Comparison of ENCODE assay signal across 8 mouse cellular contexts in the genomic region with DNA sequence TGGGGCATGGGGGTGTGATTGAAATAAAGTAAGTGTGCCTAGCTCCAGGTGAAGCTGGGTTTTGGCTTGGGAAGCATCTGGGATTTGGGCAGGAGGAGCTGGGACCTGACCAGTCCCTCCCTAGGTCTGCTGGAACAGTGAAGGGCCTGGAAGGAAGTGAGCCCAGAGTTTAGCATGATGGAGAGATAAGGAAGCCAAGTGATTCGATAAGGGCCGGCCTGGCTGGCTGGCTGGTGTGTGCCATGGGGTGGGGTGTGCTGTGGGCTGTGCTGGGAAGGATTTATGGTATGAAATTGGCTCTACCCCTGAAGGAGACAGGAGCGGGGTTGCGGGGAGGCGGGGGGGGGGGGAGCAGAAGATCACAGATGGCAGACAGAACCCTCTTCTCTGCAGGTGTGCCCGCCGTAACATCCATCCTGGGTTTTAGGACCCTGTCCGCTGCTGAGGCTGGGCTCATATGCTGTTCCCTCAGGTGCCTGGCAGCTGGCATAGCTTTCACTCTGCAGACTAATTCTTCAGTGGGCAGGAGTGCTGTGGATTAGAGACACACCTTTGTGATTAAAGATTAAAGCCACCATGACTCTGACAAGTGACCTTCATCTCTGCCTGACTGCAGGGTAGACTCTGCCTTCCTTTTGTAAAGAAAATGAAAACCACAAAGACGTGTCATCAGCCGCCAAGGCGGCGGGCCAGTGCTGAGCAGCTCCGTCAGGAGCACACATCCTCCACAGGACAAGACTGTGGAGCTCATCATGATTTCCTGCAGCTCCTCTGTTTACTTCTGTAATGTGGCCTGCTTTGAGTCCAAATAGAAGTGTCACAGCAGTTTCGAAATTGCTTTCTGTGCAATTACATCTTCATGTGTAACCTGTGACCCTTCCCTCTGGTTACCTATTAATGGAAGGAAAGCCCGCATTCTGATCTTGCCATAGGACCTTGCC.
A peak's percentile ranks its signal among the peaks of the same experiment; 100 is the strongest.
DNase-seq lines count a peak whose midpoint lies in the region; ATAC-seq and TF ChIP-seq lines count a peak whose summit lies in the region.
"Had no signal": no experiment of that assay in that cellular context is flagged by ENCODE, and none has a peak within 500 bp of the region (broad histone marks: within the 10 kb centered on the region; RNA-seq: fewer than 3 reads in every experiment).

No protein-coding gene starts in this region.

- DNase-seq in thymus, postnatal 14 days: peak; percentile 48
- DNase-seq in thymus, adult 18-20 months: no peak
- peak; percentile 50 to 66 for DNase-seq in cerebellum, postnatal 10 days
- DNase-seq in liver, embryonic 13.5 days: no peak
- DNase-seq in frontal cortex, adult 2 months (ENCODE audit: extremely low spot score in 1 of 2, low spot score in 1 of 2): no peak
- no peak for DNase-seq in layer of hippocampus, adult 2 months (ENCODE audit: low spot score in 2 of 2)

- no peaks in the 10 kb centered on the region for H3K27me3 ChIP-seq in liver, embryonic 13.5 days
- H3K27me3 ChIP-seq in midbrain, embryonic 15.5 days (replicated peaks): no peaks in the 10 kb centered on the region
- H3K27me3 ChIP-seq: limb, embryonic 13.5 days had no signal

- no peak for TF ChIP-seq CTCF in layer of hippocampus, adult 2 months (conservative IDR thresholded peaks at IDR 0.05)

- H3K4me1 ChIP-seq in liver, embryonic 13.5 days (replicated peaks): peaks cover 84% of the 10 kb centered on the region
- peaks cover 6% of the 10 kb centered on the region; the same call in 1 of the 2 replicates for H3K4me1 ChIP-seq in midbrain, embryonic 15.5 days

- H3K4me3 ChIP-seq in liver, embryonic 13.5 days (replicated peaks): no peak overlapping the region
- no peak overlapping the region for H3K4me3 ChIP-seq in midbrain, embryonic 15.5 days
- H3K4me3 ChIP-seq in layer of hippocampus, adult 2 months: no peak overlapping the region
- H3K4me3 ChIP-seq: limb, embryonic 13.5 days had no signal

- no peaks in the 10 kb centered on the region for H3K9me3 ChIP-seq in liver, embryonic 13.5 days (replicated peaks)
- H3K9me3 ChIP-seq in midbrain, embryonic 15.5 days: no peaks in the 10 kb centered on the region
- H3K9me3 ChIP-seq: limb, embryonic 13.5 days had no signal

- H3K36me3 ChIP-seq in liver, embryonic 13.5 days: no peaks in the 10 kb centered on the region
- H3K36me3 ChIP-seq in midbrain, embryonic 15.5 days (replicated peaks): no peaks in the 10 kb centered on the region
- H3K36me3 ChIP-seq: limb, embryonic 13.5 days had no signal

- peak overlapping the region; percentile 18; the same call in 1 of the 2 replicates for H3K9ac ChIP-seq in liver, embryonic 13.5 days
- H3K9ac ChIP-seq in midbrain, embryonic 15.5 days: no peak overlapping the region
- H3K9ac ChIP-seq: limb, embryonic 13.5 days had no signal

- peak overlapping the region; percentile 23 for H3K4me2 ChIP-seq in liver, embryonic 13.5 days
- no peak overlapping the region for H3K4me2 ChIP-seq in midbrain, embryonic 15.5 days
- H3K4me2 ChIP-seq: limb, embryonic 13.5 days had no signal

- H3K27ac ChIP-seq in liver, embryonic 13.5 days: peak overlapping the region; percentile 69
- no peak overlapping the region for H3K27ac ChIP-seq in midbrain, embryonic 15.5 days
- no peak overlapping the region for H3K27ac ChIP-seq in layer of hippocampus, adult 2 months

- 38% methylated on average over 15 of the region's 15 CpGs for WGBS in liver, embryonic 13.5 days (ENCODE audit: insufficient replicate concordance)
- WGBS in midbrain, embryonic 15.5 days: 66% methylated on average over 12 of the region's 15 CpGs

- ATAC-seq in liver, embryonic 13.5 days (ENCODE audit: low read depth): 0 out of 2 replicates have a peak, but pooled peaks have one; percentile 3
- no peak; the same call in 1 of the 2 replicates for ATAC-seq in midbrain, embryonic 15.5 days (replicated peaks)

Comparison
In these comparisons a context has a peak if more than half of its experiments do, and no peak if none do; other contexts are left out.
1. DNase-seq: peak in thymus, postnatal 14 days (single experiment) and cerebellum, postnatal 10 days (2 of 2); none in thymus, adult 18-20 months (0 of 2), liver, embryonic 13.5 days (single experiment), frontal cortex, adult 2 months (0 of 2) and layer of hippocampus, adult 2 months (0 of 2).